Mouse (Mus musculus): Measurements from ENCODE around the gene Wdr83. TPM values are rescaled to one million over a fixed set of nuclear protein-coding genes. Genes with fewer than 3 reads are reported as not detected.
A peak's percentile ranks its signal among the peaks of the same experiment; 100 is the strongest.

Gene Wdr83
- polyA plus RNA-seq, 1 experiment: 54.4 TPM

DNA sequence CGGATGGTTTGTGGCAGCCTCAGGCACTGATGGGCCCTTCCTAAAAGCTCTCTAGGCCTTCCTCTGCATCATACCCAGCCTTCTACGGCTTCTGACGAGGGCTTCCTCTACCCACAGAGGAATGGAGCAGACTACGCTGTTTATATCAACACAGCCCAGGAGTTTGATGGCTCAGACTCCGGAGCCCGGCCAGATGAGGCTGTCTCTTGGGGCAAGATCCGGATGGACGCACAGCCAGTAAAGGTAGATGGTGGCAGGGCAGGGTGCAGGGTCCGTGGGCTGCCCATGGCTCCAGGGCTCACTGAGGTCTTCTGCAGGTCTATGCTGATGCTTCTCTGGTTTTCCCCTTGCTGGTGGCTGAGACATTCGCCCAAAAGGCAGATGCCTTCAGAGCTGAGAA lies 6.5 kb downstream of the Wdr83 start:
- H3K4me1 ChIP-seq (ENCODE audit: control insufficient read depth, insufficient read depth, low read length): peaks cover 11% of the 10 kb centered on the region
- WGBS: 91% methylated on average over 10 of the region's 10 CpGs
- TF ChIP-seq CTCF (IDR thresholded peaks at IDR 0.05; ENCODE audit: borderline replicate concordance, insufficient read depth, low read depth, low read length) (no peak), POLR2A (IDR thresholded peaks at IDR 0.05; ENCODE audit: borderline replicate concordance, insufficient read depth, low read length) (no peak)

DNA sequence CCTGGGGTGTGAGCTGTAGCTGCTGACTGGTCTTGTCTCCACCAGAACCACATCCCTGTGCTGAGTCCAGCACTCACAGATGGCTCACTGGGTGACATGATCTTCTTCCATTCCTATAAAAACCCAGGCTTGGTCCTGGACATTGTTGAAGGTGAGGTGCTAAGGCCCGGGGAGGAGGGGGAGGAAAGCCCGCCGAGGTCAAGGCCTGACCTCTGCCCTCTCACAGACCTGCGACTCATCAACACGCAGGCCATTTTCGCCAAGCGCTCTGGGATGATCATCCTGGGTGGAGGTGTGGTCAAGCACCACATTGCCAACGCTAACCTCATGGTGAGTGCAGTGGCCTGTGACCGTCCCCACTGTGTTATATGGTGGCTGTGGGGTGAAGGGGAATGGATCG lies 6.9 kb downstream of the Wdr83 start:
- no peak overlapping the region for H3K4me3 ChIP-seq (replicated peaks; ENCODE audit: insufficient read depth, low read depth, low read length)
- TF ChIP-seq POLR2A (IDR thresholded peaks at IDR 0.05; ENCODE audit: borderline replicate concordance, insufficient read depth, low read length): no peak
- no peak for TF ChIP-seq CTCF (IDR thresholded peaks at IDR 0.05; ENCODE audit: borderline replicate concordance, insufficient read depth, low read depth, low read length)
- H3K27ac ChIP-seq (ENCODE audit: insufficient read depth, low read length): no peak overlapping the region
- DNase-seq: no peak
- no peaks in the 10 kb centered on the region for H3K27me3 ChIP-seq (ENCODE audit: control insufficient read depth, insufficient read depth, low read length)
- peaks cover 8% of the 10 kb centered on the region for H3K4me1 ChIP-seq (ENCODE audit: control insufficient read depth, insufficient read depth, low read length)
- 82% methylated on average over 10 of the region's 10 CpGs for WGBS

More for the DNA sequence above, 6.5 kb downstream of the Wdr83 start:
- Histone ChIP-seq H3K27ac (ENCODE audit: insufficient read depth, low read length) (no peak overlapping the region), H3K27me3 (ENCODE audit: control insufficient read depth, insufficient read depth, low read length) (no peaks in the 10 kb centered on the region), H3K4me3 (replicated peaks; ENCODE audit: insufficient read depth, low read depth, low read length) (no peak overlapping the region)
- no peak for DNase-seq

DNA sequence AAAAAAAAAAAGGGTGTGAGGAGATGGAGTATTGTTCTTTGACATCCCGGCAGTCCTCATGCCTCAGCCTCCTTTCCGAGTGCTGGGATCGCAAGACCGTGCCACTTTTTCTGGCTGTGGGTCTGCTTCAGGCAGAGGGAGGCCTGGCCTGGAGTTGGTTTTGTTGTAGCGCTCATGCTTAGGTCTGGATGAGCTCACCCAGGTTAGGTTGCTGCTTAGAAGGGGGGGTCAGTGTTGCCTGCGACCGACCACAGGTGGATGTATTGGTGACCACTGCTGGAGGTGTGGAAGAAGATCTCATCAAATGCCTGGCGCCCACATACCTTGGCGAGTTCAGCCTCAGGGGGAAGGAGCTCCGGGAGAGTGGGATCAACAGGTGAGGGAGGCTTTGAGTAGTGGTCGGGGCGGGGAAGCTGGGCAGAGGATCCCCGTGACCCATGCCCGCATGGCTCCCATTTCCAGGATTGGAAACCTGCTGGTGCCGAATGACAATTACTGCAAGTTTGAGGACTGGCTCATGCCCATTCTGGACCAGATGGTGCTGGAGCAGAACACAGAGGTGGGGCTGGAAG lies 8.0 kb downstream of the Wdr83 start:
- WGBS: 82% methylated on average over 15 of the region's 15 CpGs
- no peak overlapping the region for H3K27ac ChIP-seq (ENCODE audit: insufficient read depth, low read length)
- H3K4me1 ChIP-seq (ENCODE audit: control insufficient read depth, insufficient read depth, low read length): peaks cover 11% of the 10 kb centered on the region
- no peaks in the 10 kb centered on the region for H3K27me3 ChIP-seq (ENCODE audit: control insufficient read depth, insufficient read depth, low read length)
- H3K4me3 ChIP-seq (replicated peaks; ENCODE audit: insufficient read depth, low read depth, low read length): no peak overlapping the region
- TF ChIP-seq CTCF (IDR thresholded peaks at IDR 0.05; ENCODE audit: borderline replicate concordance, insufficient read depth, low read depth, low read length) (no peak), POLR2A (IDR thresholded peaks at IDR 0.05; ENCODE audit: borderline replicate concordance, insufficient read depth, low read length) (no peak)
- no peak for DNase-seq

DNA sequence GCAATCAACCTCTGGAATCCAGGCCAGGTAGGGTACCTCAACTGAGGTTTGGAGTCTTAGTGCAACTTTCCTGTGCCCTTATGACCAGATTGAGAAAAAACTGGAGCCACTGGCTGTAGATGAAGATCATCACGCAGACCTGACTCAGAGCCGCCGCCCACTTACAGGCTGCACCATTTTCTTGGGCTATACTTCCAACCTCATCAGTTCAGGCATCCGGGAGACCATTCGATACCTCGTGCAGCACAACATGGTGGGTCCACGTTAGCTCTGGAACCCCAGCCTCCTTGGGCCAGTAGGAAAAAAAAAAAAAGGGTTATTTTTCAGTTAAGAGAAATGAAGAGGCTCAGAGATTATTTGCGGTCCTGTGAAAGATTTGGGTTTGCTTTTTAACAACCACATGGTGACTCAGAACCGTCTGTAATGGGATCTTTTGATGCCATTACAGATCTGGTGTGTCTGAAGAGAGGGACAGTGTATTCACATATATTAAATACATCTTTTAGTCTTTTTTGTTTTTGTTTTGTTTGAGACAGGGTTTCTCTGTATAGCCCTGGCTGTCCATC lies 8.7 kb downstream of the Wdr83 start:
- H3K27me3 ChIP-seq (ENCODE audit: control insufficient read depth, insufficient read depth, low read length): no peaks in the 10 kb centered on the region
- 27% methylated on average over 9 of the region's 9 CpGs for WGBS
- peaks cover 14% of the 10 kb centered on the region for H3K4me1 ChIP-seq (ENCODE audit: control insufficient read depth, insufficient read depth, low read length)
- no peak for DNase-seq
- no peak overlapping the region for H3K27ac ChIP-seq (ENCODE audit: insufficient read depth, low read length)
- TF ChIP-seq POLR2A (IDR thresholded peaks at IDR 0.05; ENCODE audit: borderline replicate concordance, insufficient read depth, low read length) (no peak), CTCF (IDR thresholded peaks at IDR 0.05; ENCODE audit: borderline replicate concordance, insufficient read depth, low read depth, low read length) (no peak)
- peak overlapping the region; percentile 67 for H3K4me3 ChIP-seq (replicated peaks; ENCODE audit: insufficient read depth, low read depth, low read length)

DNA sequence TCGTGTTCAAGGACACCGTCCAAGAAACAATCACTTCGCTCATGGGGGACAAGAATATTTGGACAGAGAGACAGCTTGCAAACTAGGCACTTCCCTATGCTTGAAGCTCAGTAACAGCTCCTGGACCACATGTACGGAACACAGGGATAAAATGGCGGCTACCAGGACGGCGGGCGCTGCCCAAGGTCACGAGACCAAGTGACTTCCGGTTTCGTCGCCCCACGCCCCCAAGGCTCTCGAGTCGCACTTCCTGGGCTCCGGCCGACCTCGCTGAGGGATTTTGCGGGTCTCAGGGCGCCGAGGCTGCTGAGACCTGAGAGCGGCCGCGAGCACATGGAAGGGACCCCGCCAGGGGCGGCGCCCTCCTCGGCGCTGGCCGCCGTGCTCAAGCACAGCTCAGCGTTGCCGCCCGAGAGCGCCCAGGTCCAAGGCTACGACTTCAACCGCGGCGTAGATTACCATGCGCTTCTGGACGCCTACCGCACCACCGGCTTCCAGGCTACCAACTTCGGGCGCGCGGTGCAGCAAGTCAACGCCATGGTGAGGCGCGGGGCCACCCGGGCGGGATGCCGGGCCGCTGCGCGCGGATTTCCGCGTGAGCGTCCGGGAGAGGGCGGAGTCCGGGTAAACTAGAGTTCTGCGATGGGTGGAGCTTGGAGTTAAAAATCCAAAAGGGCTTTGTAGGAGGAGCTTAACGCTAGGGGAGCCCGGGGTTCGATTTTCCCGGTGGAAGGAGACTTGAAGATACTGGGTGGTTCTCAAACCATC lies 9.4 kb downstream of the Wdr83 start, which contains the start of gene Dhps:
TSS of gene Dhps (plus strand) at position 244 of the 768 bp plus-strand sequence.
- Histone ChIP-seq H3K27ac (ENCODE audit: insufficient read depth, low read length) (peak within 1 kb of the TSS; percentile 48), H3K4me1 (ENCODE audit: control insufficient read depth, insufficient read depth, low read length) (peaks cover 14% of the 10 kb centered on the region), H3K27me3 (ENCODE audit: control insufficient read depth, insufficient read depth, low read length) (no peaks in the 10 kb centered on the region), H3K4me3 (replicated peaks; ENCODE audit: insufficient read depth, low read depth, low read length) (peak within 1 kb of the TSS; percentile 67)
- TF ChIP-seq POLR2A (IDR thresholded peaks at IDR 0.05; ENCODE audit: borderline replicate concordance, insufficient read depth, low read length): peak; percentile 69; the same call in 1 of the 2 replicates
- TF ChIP-seq CTCF (IDR thresholded peaks at IDR 0.05; ENCODE audit: borderline replicate concordance, insufficient read depth, low read depth, low read length): no peak
- under 1% methylated on average over 68 of the region's 68 CpGs for WGBS
- peak; percentile 90 to 92 for DNase-seq

DNA sequence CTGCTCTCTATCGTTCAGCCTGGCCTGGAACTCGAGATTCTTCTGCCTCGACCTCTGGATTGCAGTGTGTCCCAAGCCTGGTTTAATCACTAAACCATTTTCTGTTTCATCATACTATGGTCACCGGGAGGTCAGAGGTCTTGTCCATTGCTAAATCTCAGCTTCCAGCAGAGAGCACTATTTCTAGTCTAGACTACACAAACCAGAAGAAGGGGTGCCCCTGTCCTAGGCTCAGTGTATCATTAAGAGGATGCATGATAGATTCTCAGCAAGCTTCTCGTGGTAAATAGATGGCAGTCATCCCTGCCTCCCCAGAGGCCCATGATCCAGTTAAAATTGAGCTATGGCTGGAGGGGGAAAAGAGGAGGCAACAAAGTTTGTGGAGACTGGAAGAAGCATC lies 10.1 kb downstream of the Wdr83 start:
- H3K4me3 ChIP-seq (replicated peaks; ENCODE audit: insufficient read depth, low read depth, low read length): no peak overlapping the region
- peaks cover 14% of the 10 kb centered on the region for H3K4me1 ChIP-seq (ENCODE audit: control insufficient read depth, insufficient read depth, low read length)
- H3K27ac ChIP-seq (ENCODE audit: insufficient read depth, low read length): peak overlapping the region; percentile 14; the same call in 1 of the 2 replicates
- WGBS: 81% methylated on average over 5 of the region's 5 CpGs
- no peaks in the 10 kb centered on the region for H3K27me3 ChIP-seq (ENCODE audit: control insufficient read depth, insufficient read depth, low read length)
- no peak for DNase-seq
- no peak for TF ChIP-seq CTCF (IDR thresholded peaks at IDR 0.05; ENCODE audit: borderline replicate concordance, insufficient read depth, low read depth, low read length)
- TF ChIP-seq POLR2A (IDR thresholded peaks at IDR 0.05; ENCODE audit: borderline replicate concordance, insufficient read depth, low read length): no peak

DNA sequence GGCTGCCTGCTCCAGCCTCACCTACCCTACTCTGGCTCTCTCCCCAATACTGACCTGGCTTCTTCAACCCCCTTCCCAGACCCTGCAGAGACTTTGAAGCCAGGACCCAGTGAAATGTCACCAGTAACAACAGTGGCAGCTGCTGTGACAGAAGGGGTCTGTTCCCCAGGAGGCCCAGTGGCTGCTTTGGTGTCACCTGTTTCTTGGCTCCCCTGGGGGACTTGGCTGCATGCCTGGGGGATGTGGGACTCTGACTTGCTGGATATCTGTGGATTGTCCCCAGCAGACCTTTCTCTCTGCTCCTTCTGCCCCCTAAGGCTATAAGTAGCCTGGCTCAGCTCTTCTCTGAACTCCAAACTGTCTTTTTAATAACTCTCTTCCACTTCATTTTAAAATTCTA lies 13.1 kb downstream of the Wdr83 start, which contains the start of gene Gm5741:
TSS of gene Gm5741 (minus strand) at position 1 of the 400 bp plus-strand sequence.
- TF ChIP-seq CTCF (IDR thresholded peaks at IDR 0.05; ENCODE audit: borderline replicate concordance, insufficient read depth, low read depth, low read length) (no peak), POLR2A (IDR thresholded peaks at IDR 0.05; ENCODE audit: borderline replicate concordance, insufficient read depth, low read length) (no peak)
- no peak within 1 kb of the TSS for H3K27ac ChIP-seq (ENCODE audit: insufficient read depth, low read length)
- no peak for DNase-seq
- no peaks in the 10 kb centered on the region for H3K27me3 ChIP-seq (ENCODE audit: control insufficient read depth, insufficient read depth, low read length)
- H3K4me1 ChIP-seq (ENCODE audit: control insufficient read depth, insufficient read depth, low read length): peaks cover 8% of the 10 kb centered on the region; the same call in 1 of the 2 replicates
- no peak within 1 kb of the TSS for H3K4me3 ChIP-seq (replicated peaks; ENCODE audit: insufficient read depth, low read depth, low read length)
